Mouse (Mus musculus): Measurements from ENCODE around the gene Fam32a. TPM values are rescaled to one million over a fixed set of nuclear protein-coding genes. Genes with fewer than 3 reads are reported as not detected.

The Fam32a gene
- polyA plus RNA-seq, 1 experiment from 2014 or later = 69.3 TPM

- DNase-seq (ENCODE audit: low spot score) = no peak
Measured at GRCm38 (mm10) chr8:72273111-72273770, 53.7 kb downstream of the Fam32a start.

GRCm38 (mm10) chr8:72273807-72274206 lies 54.3 kb downstream of the Fam32a start:
- DNase-seq (ENCODE audit: low spot score) = peak; percentile 40

Other genes starting within 250 kb of the Fam32a start
- gene Cyp4f18, start 210.1 kb upstream of the Fam32a start, polyA plus RNA-seq (2015; fragmentation: Nextera tagmentation; extraction: Ambion mirVana) = 1.5 and 1.9 TPM in 2 replicates
- gene Olfr372, start 178.5 kb upstream of the Fam32a start, polyA plus RNA-seq (2015; fragmentation: Nextera tagmentation; extraction: Ambion mirVana) = not detected in 2 replicates
- gene Olfr373, start 136.6 kb upstream of the Fam32a start, polyA plus RNA-seq (2015; fragmentation: Nextera tagmentation; extraction: Ambion mirVana) = 0.04 and 0.05 TPM in 2 replicates
- gene Olfr374, start 112.7 kb upstream of the Fam32a start, polyA plus RNA-seq (2015; fragmentation: Nextera tagmentation; extraction: Ambion mirVana) = not detected in 2 replicates
- 164 and 172 TPM in 2 replicates for gene Tpm4, start 84.8 kb upstream of the Fam32a start, polyA plus RNA-seq (2015; fragmentation: Nextera tagmentation; extraction: Ambion mirVana)
- 140 and 151 TPM in 2 replicates for gene Rab8a, start 58.5 kb upstream of the Fam32a start, polyA plus RNA-seq (2015; fragmentation: Nextera tagmentation; extraction: Ambion mirVana)
- gene Hsh2d, start 30.1 kb upstream of the Fam32a start, polyA plus RNA-seq (2015; fragmentation: Nextera tagmentation; extraction: Ambion mirVana) = 4.9 and 5.6 TPM in 2 replicates
- gene Cib3, start 6.9 kb upstream of the Fam32a start, polyA plus RNA-seq (2015; fragmentation: Nextera tagmentation; extraction: Ambion mirVana) = 0.44 and 0.67 TPM in 2 replicates
- not detected in 2 replicates for gene Gm11034, start 6.1 kb upstream of the Fam32a start, polyA plus RNA-seq (2015; fragmentation: Nextera tagmentation; extraction: Ambion mirVana)
- gene Ap1m1, start 20.3 kb downstream of the Fam32a start, polyA plus RNA-seq (2015; fragmentation: Nextera tagmentation; extraction: Ambion mirVana) = 133 and 135 TPM in 2 replicates
- 32.8 and 33.9 TPM in 2 replicates for gene Gm10282, start 85.5 kb downstream of the Fam32a start, polyA plus RNA-seq (2015; fragmentation: Nextera tagmentation; extraction: Ambion mirVana)
- 16.8 and 21.4 TPM in 2 replicates for gene Klf2, start 99.3 kb downstream of the Fam32a start, polyA plus RNA-seq (2015; fragmentation: Nextera tagmentation; extraction: Ambion mirVana)
- gene Eps15l1, start 201.7 kb downstream of the Fam32a start, polyA plus RNA-seq (2015; fragmentation: Nextera tagmentation; extraction: Ambion mirVana) = 35.3 and 35.9 TPM in 2 replicates
- 1.4 TPM in 2 replicates for gene Calr3, start 224.1 kb downstream of the Fam32a start, polyA plus RNA-seq (2015; fragmentation: Nextera tagmentation; extraction: Ambion mirVana)
- 8.0 and 8.4 TPM in 2 replicates for gene 1700030K09Rik, start 224.2 kb downstream of the Fam32a start, polyA plus RNA-seq (2015; fragmentation: Nextera tagmentation; extraction: Ambion mirVana)

Data from thymus, postnatal 0 days (tissue).